Mouse (Mus musculus): ENCODE data around the gene Fbxw4. TPM values are rescaled to one million over a fixed set of nuclear protein-coding genes. Genes with fewer than 3 reads are reported as not detected.

Fbxw4 gene
- polyA plus RNA-seq, 1 experiment from 2014 or later, result 8.4 TPM

- 11% methylated on average over 8 of the region's 8 CpGs for WGBS
- no peaks in the 10 kb centered on the region for H3K9me3 ChIP-seq (ENCODE audit: control insufficient read depth, low read length)
- H3K27me3 ChIP-seq (ENCODE audit: control insufficient read depth, insufficient read depth, low read length), result no peaks in the 10 kb centered on the region
- H3K9ac ChIP-seq (replicated peaks; ENCODE audit: low read depth, low read length), result no peak overlapping the region
- H3K4me1 ChIP-seq (ENCODE audit: control insufficient read depth, insufficient read depth, low read length), result peaks cover 12% of the 10 kb centered on the region; the same call in 1 of the 2 replicates
- H3K4me2 ChIP-seq (ENCODE audit: low read depth, low read length), result no peak overlapping the region
- peak overlapping the region; percentile 23; the same call in 1 of the 2 replicates for H3K27ac ChIP-seq (ENCODE audit: low read depth, low read length)
- peaks cover 12% of the 10 kb centered on the region for H3K36me3 ChIP-seq (ENCODE audit: control insufficient read depth, insufficient read depth, low read length)
- H3K4me3 ChIP-seq (ENCODE audit: low read depth, low read length), result no peak overlapping the region
- no peak for ATAC-seq (ENCODE audit: low read depth)
Observed at GRCm38 (mm10) chr19:45582161-45582560, 78.0 kb downstream of the Fbxw4 start.

GRCm38 (mm10) chr19:45581257-45581656 is 78.9 kb downstream of the Fbxw4 start:
- Histone ChIP-seq H3K4me2 (ENCODE audit: low read depth, low read length) (no peak overlapping the region), H3K4me1 (ENCODE audit: control insufficient read depth, insufficient read depth, low read length) (peaks cover 12% of the 10 kb centered on the region; the same call in 1 of the 2 replicates), H3K27ac (ENCODE audit: low read depth, low read length) (no peak overlapping the region), H3K4me3 (ENCODE audit: low read depth, low read length) (no peak overlapping the region), H3K9me3 (ENCODE audit: control insufficient read depth, low read length) (no peaks in the 10 kb centered on the region), H3K27me3 (ENCODE audit: control insufficient read depth, insufficient read depth, low read length) (no peaks in the 10 kb centered on the region), H3K36me3 (ENCODE audit: control insufficient read depth, insufficient read depth, low read length) (peaks cover 12% of the 10 kb centered on the region), H3K9ac (replicated peaks; ENCODE audit: low read depth, low read length) (no peak overlapping the region)
- ATAC-seq (ENCODE audit: low read depth), result no peak
- WGBS, result 67% methylated on average over 3 of the region's 3 CpGs

DNA sequence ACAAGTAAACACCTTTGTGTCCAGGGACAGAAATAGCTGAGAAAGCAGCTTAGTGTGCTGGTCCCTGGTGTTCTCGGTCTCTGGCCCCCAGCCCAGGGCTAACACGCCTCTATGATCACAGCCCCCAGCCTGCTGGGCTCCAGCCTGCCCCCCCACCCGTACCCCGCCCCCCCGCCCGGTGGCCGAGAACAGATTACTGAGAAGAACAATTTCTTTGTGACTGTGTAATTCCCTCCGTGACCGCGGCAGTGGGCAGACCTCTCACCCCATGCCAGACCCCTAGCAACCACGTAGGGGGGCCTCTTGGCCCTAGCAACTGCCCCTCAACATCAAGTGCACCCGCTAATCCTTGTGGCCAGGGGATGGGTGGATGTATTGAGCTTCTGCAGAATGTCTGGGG is 79.9 kb downstream of the Fbxw4 start:
- no peak overlapping the region for H3K9ac ChIP-seq (replicated peaks; ENCODE audit: low read depth, low read length)
- peaks cover 12% of the 10 kb centered on the region for H3K36me3 ChIP-seq (ENCODE audit: control insufficient read depth, insufficient read depth, low read length)
- ATAC-seq (ENCODE audit: low read depth), result no peak

DNA sequence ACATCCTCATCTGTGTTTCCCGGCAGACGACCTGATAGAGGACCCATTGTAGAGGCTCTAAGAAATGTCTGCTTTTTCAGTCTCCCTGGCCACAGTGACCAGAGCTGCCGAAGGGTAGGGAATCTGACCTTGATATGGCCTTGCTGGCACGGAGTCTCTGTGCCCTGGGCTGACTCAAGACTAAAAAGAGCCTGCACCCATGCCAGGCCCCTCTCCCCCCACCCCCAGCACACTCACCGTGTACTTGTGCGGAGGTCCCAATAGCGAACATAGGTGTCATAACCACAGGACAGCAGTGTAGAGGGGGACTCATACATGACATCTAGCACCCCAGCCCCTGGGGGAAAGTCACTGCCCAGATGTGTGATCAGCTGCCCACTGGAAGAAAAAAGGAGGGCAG is 80.7 kb downstream of the Fbxw4 start:
- WGBS, result 84% methylated on average over 7 of the region's 7 CpGs
- Histone ChIP-seq H3K9ac (replicated peaks; ENCODE audit: low read depth, low read length) (no peak overlapping the region), H3K4me1 (ENCODE audit: control insufficient read depth, insufficient read depth, low read length) (peaks cover 12% of the 10 kb centered on the region; the same call in 1 of the 2 replicates), H3K27me3 (ENCODE audit: control insufficient read depth, insufficient read depth, low read length) (no peaks in the 10 kb centered on the region), H3K36me3 (ENCODE audit: control insufficient read depth, insufficient read depth, low read length) (peaks cover 12% of the 10 kb centered on the region), H3K4me3 (ENCODE audit: low read depth, low read length) (no peak overlapping the region), H3K4me2 (ENCODE audit: low read depth, low read length) (no peak overlapping the region), H3K9me3 (ENCODE audit: control insufficient read depth, low read length) (no peaks in the 10 kb centered on the region), H3K27ac (ENCODE audit: low read depth, low read length) (no peak overlapping the region)
- no peak for ATAC-seq (ENCODE audit: low read depth)

More for the DNA sequence above, 79.9 kb downstream of the Fbxw4 start:
- Histone ChIP-seq H3K9me3 (ENCODE audit: control insufficient read depth, low read length) (no peaks in the 10 kb centered on the region), H3K4me1 (ENCODE audit: control insufficient read depth, insufficient read depth, low read length) (peaks cover 12% of the 10 kb centered on the region; the same call in 1 of the 2 replicates), H3K4me3 (ENCODE audit: low read depth, low read length) (no peak overlapping the region), H3K4me2 (ENCODE audit: low read depth, low read length) (no peak overlapping the region), H3K27me3 (ENCODE audit: control insufficient read depth, insufficient read depth, low read length) (no peaks in the 10 kb centered on the region), H3K27ac (ENCODE audit: low read depth, low read length) (no peak overlapping the region)
- WGBS, result 32% methylated on average over 12 of the region's 12 CpGs

GRCm38 (mm10) chr19:45578976-45579375 is 81.1 kb downstream of the Fbxw4 start:
- no peak overlapping the region for H3K9ac ChIP-seq (replicated peaks; ENCODE audit: low read depth, low read length)
- H3K27me3 ChIP-seq (ENCODE audit: control insufficient read depth, insufficient read depth, low read length), result no peaks in the 10 kb centered on the region
- no peak for ATAC-seq (ENCODE audit: low read depth)
- WGBS, result 91% methylated on average over 12 of the region's 12 CpGs
- H3K4me2 ChIP-seq (ENCODE audit: low read depth, low read length), result no peak overlapping the region
- H3K4me1 ChIP-seq (ENCODE audit: control insufficient read depth, insufficient read depth, low read length), result peaks cover 12% of the 10 kb centered on the region; the same call in 1 of the 2 replicates
- no peak overlapping the region for H3K27ac ChIP-seq (ENCODE audit: low read depth, low read length)
- peaks cover 12% of the 10 kb centered on the region for H3K36me3 ChIP-seq (ENCODE audit: control insufficient read depth, insufficient read depth, low read length)
- H3K4me3 ChIP-seq (ENCODE audit: low read depth, low read length), result no peak overlapping the region
- no peaks in the 10 kb centered on the region for H3K9me3 ChIP-seq (ENCODE audit: control insufficient read depth, low read length)

DNA sequence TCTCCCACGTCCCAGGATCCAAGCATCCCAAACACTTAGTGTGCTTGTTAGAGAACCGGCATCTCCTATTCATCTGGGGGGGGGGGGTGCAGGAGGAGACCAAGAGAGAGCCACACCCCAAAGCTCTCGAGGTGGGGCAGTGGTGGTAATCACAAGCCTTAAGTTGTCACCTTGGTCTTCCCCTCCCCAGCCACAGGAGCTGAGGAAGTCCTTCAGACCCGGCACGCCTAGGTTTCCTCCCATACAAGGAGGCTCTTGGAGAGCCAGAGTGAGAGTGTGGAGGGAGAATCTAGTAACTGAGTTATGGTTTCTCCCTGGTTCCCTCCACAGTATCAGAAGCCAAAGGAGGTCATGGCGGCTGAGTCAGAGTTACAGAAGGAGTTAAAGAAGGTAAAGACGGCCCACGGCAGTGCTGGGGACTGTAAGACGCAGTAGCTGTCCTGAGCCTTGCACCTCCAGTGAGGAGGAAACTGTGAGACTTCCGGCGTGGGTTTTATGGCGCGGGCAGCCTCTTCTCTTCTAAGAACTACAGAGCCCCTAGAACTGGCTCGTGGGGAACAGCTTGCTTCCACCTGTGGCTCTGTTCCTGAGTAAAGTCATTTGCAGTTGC is 82.9 kb downstream of the Fbxw4 start:
- Histone ChIP-seq H3K4me3 (ENCODE audit: low read depth, low read length) (no peak overlapping the region), H3K27me3 (ENCODE audit: control insufficient read depth, insufficient read depth, low read length) (no peaks in the 10 kb centered on the region), H3K9me3 (ENCODE audit: control insufficient read depth, low read length) (no peaks in the 10 kb centered on the region), H3K36me3 (ENCODE audit: control insufficient read depth, insufficient read depth, low read length) (peaks cover 12% of the 10 kb centered on the region), H3K4me1 (ENCODE audit: control insufficient read depth, insufficient read depth, low read length) (peaks cover 11% of the 10 kb centered on the region; the same call in 1 of the 2 replicates), H3K9ac (replicated peaks; ENCODE audit: low read depth, low read length) (no peak overlapping the region), H3K4me2 (ENCODE audit: low read depth, low read length) (no peak overlapping the region), H3K27ac (ENCODE audit: low read depth, low read length) (no peak overlapping the region)
- WGBS, result 82% methylated on average over 14 of the region's 14 CpGs
- no peak for ATAC-seq (ENCODE audit: low read depth)

- Histone ChIP-seq H3K4me1 (ENCODE audit: control insufficient read depth, insufficient read depth, low read length) (peaks cover 5% of the 10 kb centered on the region; the same call in 1 of the 2 replicates), H3K4me2 (ENCODE audit: low read depth, low read length) (no peak overlapping the region), H3K9ac (replicated peaks; ENCODE audit: low read depth, low read length) (no peak overlapping the region), H3K9me3 (ENCODE audit: control insufficient read depth, low read length) (no peaks in the 10 kb centered on the region), H3K27me3 (ENCODE audit: control insufficient read depth, insufficient read depth, low read length) (no peaks in the 10 kb centered on the region), H3K4me3 (ENCODE audit: low read depth, low read length) (no peak overlapping the region), H3K36me3 (ENCODE audit: control insufficient read depth, insufficient read depth, low read length) (peaks cover 12% of the 10 kb centered on the region), H3K27ac (ENCODE audit: low read depth, low read length) (no peak overlapping the region)
- 12% methylated on average over 8 of the region's 8 CpGs for WGBS
- ATAC-seq (ENCODE audit: low read depth), result no peak
Observed at GRCm38 (mm10) chr19:45575632-45576001, 84.5 kb downstream of the Fbxw4 start.

GRCm38 (mm10) chr19:45574941-45575631 is 85.0 kb downstream of the Fbxw4 start:
- ATAC-seq (ENCODE audit: low read depth), result no peak
- no peaks in the 10 kb centered on the region for H3K9me3 ChIP-seq (ENCODE audit: control insufficient read depth, low read length)
- peaks cover 12% of the 10 kb centered on the region for H3K36me3 ChIP-seq (ENCODE audit: control insufficient read depth, insufficient read depth, low read length)
- no peak overlapping the region for H3K27ac ChIP-seq (ENCODE audit: low read depth, low read length)
- H3K4me1 ChIP-seq (ENCODE audit: control insufficient read depth, insufficient read depth, low read length), result peaks cover 4% of the 10 kb centered on the region; the same call in 1 of the 2 replicates
- no peaks in the 10 kb centered on the region for H3K27me3 ChIP-seq (ENCODE audit: control insufficient read depth, insufficient read depth, low read length)
- H3K4me3 ChIP-seq (ENCODE audit: low read depth, low read length), result no peak overlapping the region
- H3K4me2 ChIP-seq (ENCODE audit: low read depth, low read length), result no peak overlapping the region
- WGBS, result 67% methylated on average over 19 of the region's 19 CpGs
- H3K9ac ChIP-seq (replicated peaks; ENCODE audit: low read depth, low read length), result no peak overlapping the region

GRCm38 (mm10) chr19:45574339-45574898 is 85.7 kb downstream of the Fbxw4 start:
- Histone ChIP-seq H3K4me2 (ENCODE audit: low read depth, low read length) (no peak overlapping the region), H3K27ac (ENCODE audit: low read depth, low read length) (peak overlapping the region; percentile 34; the same call in 1 of the 2 replicates), H3K36me3 (ENCODE audit: control insufficient read depth, insufficient read depth, low read length) (peaks cover 12% of the 10 kb centered on the region), H3K27me3 (ENCODE audit: control insufficient read depth, insufficient read depth, low read length) (no peaks in the 10 kb centered on the region), H3K4me1 (ENCODE audit: control insufficient read depth, insufficient read depth, low read length) (no peaks in the 10 kb centered on the region), H3K9ac (replicated peaks; ENCODE audit: low read depth, low read length) (no peak overlapping the region), H3K9me3 (ENCODE audit: control insufficient read depth, low read length) (no peaks in the 10 kb centered on the region), H3K4me3 (ENCODE audit: low read depth, low read length) (no peak overlapping the region)
- ATAC-seq (ENCODE audit: low read depth), result no peak
- WGBS, result 84% methylated on average over 7 of the region's 7 CpGs
